23 mouse cellular contexts compared by ENCODE assay signal in genomic region chr2:145555713-145556112, GRCm38 (mm10).
"Had no signal": no experiment of that assay in that cellular context is flagged by ENCODE, and none has a peak within 500 bp of the region (broad histone marks: within the 10 kb centered on the region; RNA-seq: fewer than 3 reads in every experiment).

No protein-coding gene starts in this region.

- H3K27me3 ChIP-seq: lung, embryonic 15.5 days; megakaryocyte, embryonic 14.5 days; midbrain, embryonic 13.5 days; midbrain, embryonic 15.5 days; neural tube, embryonic 13.5 days; neural tube, embryonic 15.5 days; stomach, embryonic 15.5 days had no signal

- H3K36me3 ChIP-seq: lung, embryonic 15.5 days; midbrain, embryonic 13.5 days; midbrain, embryonic 15.5 days; neural tube, embryonic 13.5 days; neural tube, embryonic 15.5 days; stomach, embryonic 15.5 days had no signal

- H3K9me3 ChIP-seq: lung, embryonic 15.5 days; megakaryocyte, embryonic 14.5 days; midbrain, embryonic 13.5 days; midbrain, embryonic 15.5 days; neural tube, embryonic 13.5 days; neural tube, embryonic 15.5 days; stomach, embryonic 15.5 days had no signal

- H3K4me1 ChIP-seq: lung, embryonic 15.5 days; midbrain, embryonic 15.5 days; neural tube, embryonic 13.5 days; neural tube, embryonic 15.5 days; stomach, embryonic 15.5 days had no signal

- DNase-seq: liver, postnatal 0 days; lung, adult 2 months; lung, postnatal 14 days; lung, postnatal 36 days; retina, postnatal 1 day; right cerebral cortex, adult 18-20 months; right cerebral cortex, postnatal 25 days; right cerebral cortex, postnatal 4 days; spleen, adult 18-20 months; thymus, adult 2 months; thymus, postnatal 25 days; thymus, postnatal 4 days had no signal

- H3K4me3 ChIP-seq: lung, embryonic 15.5 days; megakaryocyte, embryonic 14.5 days; midbrain, embryonic 13.5 days; midbrain, embryonic 15.5 days; neural tube, embryonic 13.5 days; neural tube, embryonic 15.5 days; stomach, embryonic 15.5 days had no signal

- H3K9ac ChIP-seq: liver, postnatal 0 days; lung, embryonic 15.5 days; midbrain, embryonic 13.5 days; midbrain, embryonic 15.5 days; neural tube, embryonic 13.5 days; neural tube, embryonic 15.5 days; stomach, embryonic 15.5 days had no signal

- ATAC-seq: liver, postnatal 0 days; lung, postnatal 0 days; midbrain, embryonic 13.5 days; midbrain, embryonic 15.5 days had no signal

- H3K4me2 ChIP-seq: lung, embryonic 15.5 days; midbrain, embryonic 11.5 days; midbrain, embryonic 13.5 days; midbrain, embryonic 15.5 days; neural tube, embryonic 13.5 days; neural tube, embryonic 15.5 days; stomach, embryonic 15.5 days had no signal

- H3K27ac ChIP-seq: lung, embryonic 15.5 days; macrophage; midbrain, embryonic 13.5 days; midbrain, embryonic 15.5 days; neural tube, embryonic 13.5 days; neural tube, embryonic 15.5 days; stomach, embryonic 15.5 days; stomach, postnatal 0 days had no signal
